Mouse (Mus musculus) heart, postnatal 0 days (tissue): ENCODE measurements at regions not wholly inside any gene's neighbourhood (a gene's known extent, or its start where the extent isn't known, plus 50 kb on each side); places are given as distances from the start of the nearest gene placed in this dataset.

Experiments
- ATAC-seq: fragments of 200-750 bp; cut with Nextera tagmentation; 2 replicates; pipeline ENCODE4 v1.8.0; 2017; ENCODE audit warnings: low read depth, moderate number of reproducible peaks, moderate library complexity; ENCODE audit not compliant: insufficient read depth
- DNase-seq: peaks from one replicate; pipeline ENCODE4 v3.0.0-alpha.2; 2016; ENCODE audit warnings: low spot score
- H3K27ac ChIP-seq: fragments of 300-500 bp; sonication (generic); 2 replicates; pipeline ENCODE4 v1.5.1; 2014; ENCODE audit warnings: low read depth, mild to moderate bottlenecking
- H3K27me3 ChIP-seq: fragments of 300-500 bp; sonication (generic); 2 replicates; pipeline ENCODE4 v1.6.1; 2014; ENCODE audit warnings: low read length, mixed read lengths; ENCODE audit not compliant: control insufficient read depth, insufficient read depth
- H3K36me3 ChIP-seq: fragments of 300-500 bp; sonication (generic); replicated peaks from 2 replicates; pipeline ENCODE4 v1.6.1; 2014; ENCODE audit warnings: low read length, mixed read lengths; ENCODE audit not compliant: control insufficient read depth, insufficient read depth
- H3K4me1 ChIP-seq: fragments of 300-500 bp; sonication (generic); 2 replicates; pipeline ENCODE4 v1.6.1; 2014; ENCODE audit warnings: antibody characterized with exemption; ENCODE audit not compliant: control insufficient read depth, insufficient read depth
- H3K4me2 ChIP-seq: fragments of 300-500 bp; sonication (generic); 2 replicates; pipeline ENCODE4 v1.6.1; 2014; ENCODE audit warnings: low read depth, mild to moderate bottlenecking, low read length, moderate library complexity
- H3K4me3 ChIP-seq: fragments of 300-500 bp; sonication (generic); 2 replicates; pipeline ENCODE4 v1.5.1; 2014; ENCODE audit warnings: low read depth, low read length
- H3K9ac ChIP-seq: fragments of 300-500 bp; sonication (generic); replicated peaks from 2 replicates; pipeline ENCODE4 v1.6.1; 2014; ENCODE audit warnings: low read depth, low read length, mixed read lengths
- H3K9me3 ChIP-seq: fragments of 300-500 bp; sonication (generic); replicated peaks from 2 replicates; pipeline ENCODE4 v1.6.1; 2016; ENCODE audit warnings: low read length; ENCODE audit not compliant: control insufficient read depth
- CTCF ChIP-seq: IDR thresholded peaks from 2 replicates; pipeline ENCODE4 v1.5.1; 2016; ENCODE audit warnings: antibody characterized with exemption, control low read depth, low read depth
- EP300 ChIP-seq: IDR thresholded peaks from 2 replicates; pipeline ENCODE4 v1.6.1; 2016; ENCODE audit warnings: antibody characterized with exemption, low read depth
- WGBS: fragments of 180-500 bp; shearing (Covaris S2); extraction: QIAGEN DNeasy Blood & Tissue Kit; methylation state at CpG from one replicate; pipeline ENCODE4 v1.1.7; 2014; 5-methylcytosine and 5-hydroxymethylcytosine counted together

DNA sequence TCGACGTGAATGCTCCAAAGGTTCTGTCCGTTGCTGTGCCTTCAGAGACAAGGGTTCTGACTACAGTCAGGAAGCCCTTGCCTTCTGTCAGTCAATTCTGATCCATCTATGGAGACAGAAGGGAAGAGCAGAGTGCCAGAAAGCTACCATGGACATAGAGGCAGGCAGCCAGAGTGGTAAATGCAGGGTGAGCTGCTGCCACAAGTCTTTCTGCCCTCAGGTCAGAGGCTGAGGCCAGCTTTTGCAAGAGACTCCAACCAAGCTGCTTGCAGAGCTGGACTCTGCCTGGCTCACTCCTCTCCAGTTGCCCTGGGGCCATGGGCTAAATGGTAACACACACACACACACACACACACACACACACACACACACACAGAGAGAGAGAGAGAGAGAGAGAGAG is 201.6 kb downstream of the H2al1j start:
- Histone ChIP-seq H3K4me1 (no peaks in the 10 kb centered on the region), H3K36me3 (no peaks in the 10 kb centered on the region), H3K4me2 (no peak overlapping the region), H3K27ac (no peak overlapping the region), H3K9ac (no peak overlapping the region), H3K4me3 (no peak overlapping the region), H3K27me3 (no peaks in the 10 kb centered on the region), H3K9me3 (no peaks in the 10 kb centered on the region)
- DNase-seq (no peak), ATAC-seq (no peak)
- 67% methylated on average over 3 of the region's 3 CpGs for WGBS
- TF ChIP-seq EP300 (no peak), CTCF (no peak)

DNA sequence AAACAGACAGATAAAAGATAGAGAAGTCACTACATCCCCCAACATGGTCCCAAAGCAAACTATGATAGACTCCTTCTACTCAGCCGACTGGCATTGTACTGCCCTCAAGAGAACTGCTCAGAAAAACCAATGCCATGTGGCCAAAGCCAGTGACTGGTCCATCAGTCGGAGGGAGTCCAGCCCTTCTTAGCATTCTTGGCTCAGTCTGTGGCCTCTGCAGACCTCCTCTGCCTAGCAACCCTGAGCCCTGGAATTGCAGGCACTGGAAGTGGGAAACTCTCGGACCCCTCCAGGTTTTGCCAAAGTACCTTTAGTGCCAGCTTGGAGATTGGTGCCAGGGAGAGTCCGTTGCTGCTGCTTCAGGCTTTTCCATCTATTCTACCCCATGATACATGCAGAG is 205.2 kb downstream of the H2al1j start:
- Histone ChIP-seq H3K27me3 (no peaks in the 10 kb centered on the region), H3K9me3 (no peaks in the 10 kb centered on the region), H3K4me1 (no peaks in the 10 kb centered on the region), H3K4me3 (no peak overlapping the region), H3K36me3 (no peaks in the 10 kb centered on the region), H3K27ac (no peak overlapping the region), H3K9ac (no peak overlapping the region), H3K4me2 (no peak overlapping the region)
- TF ChIP-seq CTCF (no peak), EP300 (no peak)
- no peak for DNase-seq
- 61% methylated on average over 4 of the region's 4 CpGs for WGBS
- no peak for ATAC-seq

DNA sequence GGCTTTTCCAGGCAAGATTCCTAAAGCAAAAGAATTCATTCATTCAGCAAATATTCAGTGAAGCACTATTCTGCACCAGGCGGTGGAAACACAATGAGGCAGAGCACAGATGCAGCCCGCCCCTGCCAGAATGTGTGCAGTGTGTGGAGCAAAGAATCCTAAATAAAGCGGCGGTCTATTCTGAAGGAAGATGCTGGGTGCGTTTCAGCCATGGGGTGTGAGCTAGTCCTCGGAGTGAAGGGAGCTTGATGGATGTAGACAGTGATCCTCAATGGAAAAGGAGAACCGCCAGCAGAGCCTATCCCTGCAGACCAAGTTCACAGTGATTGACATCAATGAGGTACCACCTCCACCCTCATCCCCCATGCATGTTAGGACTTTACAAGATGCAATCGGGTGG is 206.2 kb downstream of the H2al1j start:
- H3K27ac ChIP-seq, result no peak overlapping the region
- DNase-seq, result no peak
- no peaks in the 10 kb centered on the region for H3K27me3 ChIP-seq
- no peak overlapping the region for H3K4me2 ChIP-seq
- no peak for ATAC-seq
- no peaks in the 10 kb centered on the region for H3K36me3 ChIP-seq
- no peaks in the 10 kb centered on the region for H3K9me3 ChIP-seq
- WGBS, result 81% methylated on average over 8 of the region's 8 CpGs
- no peak overlapping the region for H3K4me3 ChIP-seq
- no peak overlapping the region for H3K9ac ChIP-seq
- H3K4me1 ChIP-seq, result no peaks in the 10 kb centered on the region
- no peak for TF ChIP-seq EP300

DNA sequence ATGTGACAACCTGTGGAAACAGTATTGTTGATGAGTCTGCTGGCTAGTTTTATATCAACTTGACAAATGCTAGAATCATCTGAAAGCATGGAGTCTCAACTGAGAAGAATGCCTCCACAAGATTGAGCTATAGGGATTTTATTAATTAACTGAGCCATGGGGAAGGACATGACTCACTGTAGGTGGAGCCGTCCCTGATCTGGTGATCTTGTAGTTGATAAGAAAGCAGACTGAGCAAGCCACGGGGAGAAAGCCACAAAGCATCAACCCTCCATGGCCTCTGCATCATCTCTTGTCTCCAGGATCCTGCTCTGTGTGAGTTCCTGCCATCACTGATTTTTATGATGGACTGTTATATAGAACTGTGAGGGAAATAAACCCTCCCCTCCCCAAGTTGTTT is 213.4 kb downstream of the H2al1j start:
- no peak for ATAC-seq
- WGBS, result 56% methylated on average over 2 of the region's 2 CpGs

DNA sequence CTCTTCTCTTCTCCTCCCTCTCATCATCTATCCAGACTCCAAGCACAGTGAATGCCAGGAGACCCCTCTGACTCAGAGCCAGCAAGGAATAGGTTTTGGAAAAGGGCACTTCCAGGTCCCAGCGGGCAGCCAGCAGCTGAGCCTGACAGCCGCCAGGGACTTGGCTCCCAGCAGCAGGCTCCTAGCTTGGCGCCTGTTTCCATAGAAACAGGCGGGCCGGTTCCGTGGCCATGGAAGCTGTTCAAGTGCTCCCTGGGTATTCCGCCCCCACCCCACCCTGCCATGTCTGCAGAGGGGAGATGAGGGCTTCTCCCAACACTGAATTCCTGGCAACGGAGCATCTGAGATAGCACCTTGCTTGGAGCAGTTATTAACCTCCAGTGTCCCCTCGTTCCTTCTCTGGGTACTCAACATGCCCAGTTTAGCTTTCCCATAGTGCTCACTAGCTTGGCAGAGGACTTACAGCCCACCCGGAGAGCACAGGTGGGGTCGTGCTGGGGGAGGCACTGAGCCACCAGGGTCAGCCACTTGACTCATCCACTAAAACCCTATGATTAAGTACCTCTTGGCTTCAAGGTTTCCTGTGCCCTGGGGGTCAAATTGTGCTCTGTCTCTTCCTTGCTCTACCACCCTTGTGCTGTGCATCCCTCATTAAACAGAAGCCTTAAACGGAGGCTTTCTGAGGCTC is 222.7 kb downstream of the H2al1j start:
- Histone ChIP-seq H3K27me3 (peaks cover 9% of the 10 kb centered on the region; the same call in 1 of the 2 replicates), H3K4me3 (no peak overlapping the region), H3K4me1 (no peaks in the 10 kb centered on the region), H3K9me3 (no peaks in the 10 kb centered on the region), H3K27ac (no peak overlapping the region), H3K36me3 (no peaks in the 10 kb centered on the region), H3K9ac (no peak overlapping the region), H3K4me2 (no peak overlapping the region)
- 34% methylated on average over 12 of the region's 12 CpGs for WGBS
- DNase-seq (no peak), ATAC-seq (no peak)
- TF ChIP-seq EP300 (no peak), CTCF (no peak)

More for the DNA sequence above, 213.4 kb downstream of the H2al1j start:
- Histone ChIP-seq H3K9ac (no peak overlapping the region), H3K27ac (no peak overlapping the region), H3K9me3 (no peaks in the 10 kb centered on the region), H3K4me1 (no peaks in the 10 kb centered on the region), H3K27me3 (no peaks in the 10 kb centered on the region), H3K36me3 (no peaks in the 10 kb centered on the region), H3K4me3 (no peak overlapping the region), H3K4me2 (no peak overlapping the region)
- TF ChIP-seq EP300 (no peak), CTCF (no peak)
- no peak for DNase-seq

DNA sequence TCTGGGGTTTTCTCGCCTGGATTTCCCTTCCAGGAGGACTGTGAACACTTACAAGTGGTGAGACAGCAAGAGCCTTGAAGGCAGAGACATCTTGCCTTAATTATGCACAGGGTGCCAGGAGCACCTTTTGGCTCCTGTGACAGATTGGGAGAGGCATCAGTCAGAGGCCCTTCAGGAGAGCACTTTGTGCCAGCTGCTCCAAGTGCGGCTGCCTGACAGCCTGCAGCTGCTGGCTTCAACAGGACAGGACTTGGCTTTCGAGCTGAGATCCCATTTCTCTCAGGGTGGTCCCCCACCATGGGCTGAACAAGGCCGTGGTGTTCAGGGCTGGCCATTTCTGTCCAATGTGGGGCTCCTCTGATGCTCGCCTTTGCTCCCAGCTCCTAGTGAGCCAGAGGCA is 224.6 kb downstream of the H2al1j start:
- H3K27me3 ChIP-seq, result peaks cover 9% of the 10 kb centered on the region; the same call in 1 of the 2 replicates
- 62% methylated on average over 5 of the region's 5 CpGs for WGBS

More for the DNA sequence above, 224.6 kb downstream of the H2al1j start:
- Histone ChIP-seq H3K4me3 (no peak overlapping the region), H3K27ac (no peak overlapping the region), H3K4me1 (no peaks in the 10 kb centered on the region), H3K4me2 (no peak overlapping the region), H3K9me3 (no peaks in the 10 kb centered on the region), H3K36me3 (no peaks in the 10 kb centered on the region), H3K9ac (no peak overlapping the region)
- TF ChIP-seq EP300, result no peak
- no peak for TF ChIP-seq CTCF
- no peak for ATAC-seq
- DNase-seq, result no peak
